Mouse (Mus musculus) thymus, adult 2 months (tissue): Measurements from ENCODE around the gene Negr1. TPM values are rescaled to one million over a fixed set of nuclear protein-coding genes. Genes with fewer than 3 reads are reported as not detected.

Experiments
- DNase-seq: peaks from one replicate; pipeline ENCODE4 v3.0.0; 2021
- H3K27ac ChIP-seq: fragments of 200-500 bp; 2 replicates; pipeline ENCODE4 v1.5.1; 2012; ENCODE audit warnings: low read length, control low read depth; ENCODE audit not compliant: control insufficient read depth, insufficient read depth
- H3K27me3 ChIP-seq: fragments of 200-500 bp; 2 replicates; pipeline ENCODE4 v1.6.1; 2012; ENCODE audit warnings: mild to moderate bottlenecking, low read length, moderate library complexity, mixed read lengths; ENCODE audit not compliant: control insufficient read depth, insufficient read depth
- H3K36me3 ChIP-seq: fragments of 200-500 bp; 2 replicates; pipeline ENCODE4 v1.6.1; 2012; ENCODE audit warnings: mild to moderate bottlenecking, low read length, moderate library complexity; ENCODE audit not compliant: control insufficient read depth, insufficient read depth
- H3K4me1 ChIP-seq: fragments of 200-500 bp; replicated peaks from 2 replicates; pipeline ENCODE4 v1.6.1; 2012; ENCODE audit warnings: low read length; ENCODE audit not compliant: control insufficient read depth, insufficient read depth
- H3K4me3 ChIP-seq: fragments of 200-500 bp; 2 replicates; pipeline ENCODE4 v1.5.1; 2012; ENCODE audit warnings: mild to moderate bottlenecking, low read length, control low read depth, moderate library complexity; ENCODE audit not compliant: control insufficient read depth, insufficient read depth
- CTCF ChIP-seq: fragments of 200-500 bp; IDR thresholded peaks from 2 replicates; pipeline ENCODE4 v1.5.1; 2012; ENCODE audit warnings: mild to moderate bottlenecking, control low read depth, low read length, moderate library complexity, borderline replicate concordance; ENCODE audit not compliant: control insufficient read depth, poor library complexity, insufficient read depth; ENCODE audit errors: extremely low read depth
- POLR2A ChIP-seq: fragments of 200-500 bp; IDR thresholded peaks from 2 replicates; pipeline ENCODE4 v1.6.1; 2012; ENCODE audit warnings: mild to moderate bottlenecking, low read length, control low read depth, moderate library complexity; ENCODE audit not compliant: control insufficient read depth, poor library complexity, insufficient read depth; ENCODE audit errors: extremely low read depth
- WGBS: fragments of 180-500 bp; shearing (Covaris S2); methylation state at CpG from one replicate; pipeline ENCODE4 v1.1.7; 2018; 5-methylcytosine and 5-hydroxymethylcytosine counted together
- polyA plus RNA-seq: library from polyadenylated mRNA; depleted of rRNA; stranded (reverse); fragments of >200 nt; gene quantifications from 2 replicates; pipeline ENCODE4 v1.2.3, GENCODE M21; 2012

The Negr1 gene
- polyA plus RNA-seq, 1 experiment, result 0.67 TPM

DNA sequence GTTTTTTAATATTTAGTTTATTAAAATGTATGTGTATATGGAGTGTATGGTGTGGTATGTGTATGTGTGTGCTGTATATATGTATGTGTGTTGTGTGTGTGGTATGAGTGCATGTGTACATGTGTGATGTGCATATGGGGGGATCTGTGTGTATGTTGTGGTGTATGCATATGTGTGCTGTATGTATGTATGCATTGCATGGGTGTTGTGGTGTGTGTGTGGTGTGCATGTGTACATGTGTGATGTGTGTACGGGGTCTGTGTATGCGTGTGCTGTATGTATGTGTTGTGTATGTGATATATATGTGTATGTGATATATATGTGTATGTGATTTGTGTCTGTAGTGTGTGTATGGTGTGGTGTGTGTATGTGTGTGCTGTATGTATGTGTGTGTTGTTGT, 640.1 kb downstream of the Negr1 start:
- WGBS, result 98% methylated on average over 2 of the region's 2 CpGs
- H3K36me3 ChIP-seq, result no peaks in the 10 kb centered on the region
- no peak for DNase-seq
- H3K4me1 ChIP-seq, result no peaks in the 10 kb centered on the region
- no peak overlapping the region for H3K4me3 ChIP-seq
- H3K27ac ChIP-seq, result no peak overlapping the region
- TF ChIP-seq CTCF, result no peak
- no peak for TF ChIP-seq POLR2A
- no peaks in the 10 kb centered on the region for H3K27me3 ChIP-seq

DNA sequence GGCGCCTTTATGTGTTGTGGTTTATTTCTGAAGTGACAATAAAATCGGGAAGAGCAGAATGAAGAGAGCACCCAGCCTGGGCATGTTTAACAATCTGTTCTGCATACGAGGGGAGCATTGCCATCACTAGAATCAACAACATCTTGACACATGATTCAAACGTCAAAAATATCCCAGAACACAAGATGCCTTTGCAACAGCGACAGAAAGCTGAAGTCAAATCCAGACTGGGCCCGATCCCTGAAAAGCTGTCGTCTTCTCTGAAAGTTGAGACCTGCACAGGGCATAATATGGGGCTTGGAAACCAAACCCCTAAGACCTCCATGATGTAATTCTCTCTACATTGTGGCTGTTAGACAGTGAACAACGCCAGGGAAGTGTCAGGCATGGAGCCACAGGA, 642.0 kb downstream of the Negr1 start:
- DNase-seq, result no peak
- H3K4me3 ChIP-seq, result no peak overlapping the region
- 90% methylated on average over 8 of the region's 8 CpGs for WGBS
- H3K36me3 ChIP-seq, result no peaks in the 10 kb centered on the region
- no peaks in the 10 kb centered on the region for H3K4me1 ChIP-seq
- H3K27me3 ChIP-seq, result no peaks in the 10 kb centered on the region
- no peak for TF ChIP-seq POLR2A
- TF ChIP-seq CTCF, result no peak
- no peak overlapping the region for H3K27ac ChIP-seq

DNA sequence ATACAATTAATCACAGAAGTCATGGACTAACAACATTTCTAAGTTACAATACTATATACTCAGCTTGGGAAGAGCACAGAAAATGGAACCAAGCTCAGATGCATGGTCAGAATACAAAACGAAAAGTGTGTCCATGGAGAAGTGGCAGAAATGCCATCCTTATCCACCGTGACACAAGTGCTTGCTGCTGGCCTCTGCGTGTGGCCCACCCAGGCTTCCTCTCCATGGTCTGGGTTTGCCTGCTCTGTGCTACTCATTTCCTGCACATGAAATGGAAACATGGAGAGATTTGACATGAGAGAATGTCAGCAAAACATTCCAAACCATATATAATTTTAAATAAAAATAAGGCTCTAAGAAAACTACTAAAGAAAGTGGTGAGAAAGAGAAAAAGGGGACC, 645.2 kb downstream of the Negr1 start:
- WGBS, result 72% methylated on average over 3 of the region's 3 CpGs
- no peak overlapping the region for H3K4me3 ChIP-seq

GRCm38 (mm10) chr3:157208966-157209365, 647.4 kb downstream of the Negr1 start:
- Histone ChIP-seq H3K4me3 (no peak overlapping the region), H3K27ac (no peak overlapping the region), H3K36me3 (no peaks in the 10 kb centered on the region), H3K4me1 (no peaks in the 10 kb centered on the region), H3K27me3 (no peaks in the 10 kb centered on the region)
- no peak for DNase-seq
- TF ChIP-seq CTCF, result no peak
- no peak for TF ChIP-seq POLR2A
- 26% methylated on average over 1 of the region's 1 CpGs for WGBS

More for the DNA sequence above, 645.2 kb downstream of the Negr1 start:
- Histone ChIP-seq H3K27ac (no peak overlapping the region), H3K27me3 (no peaks in the 10 kb centered on the region), H3K4me1 (no peaks in the 10 kb centered on the region), H3K36me3 (no peaks in the 10 kb centered on the region)
- no peak for TF ChIP-seq POLR2A
- no peak for DNase-seq

DNA sequence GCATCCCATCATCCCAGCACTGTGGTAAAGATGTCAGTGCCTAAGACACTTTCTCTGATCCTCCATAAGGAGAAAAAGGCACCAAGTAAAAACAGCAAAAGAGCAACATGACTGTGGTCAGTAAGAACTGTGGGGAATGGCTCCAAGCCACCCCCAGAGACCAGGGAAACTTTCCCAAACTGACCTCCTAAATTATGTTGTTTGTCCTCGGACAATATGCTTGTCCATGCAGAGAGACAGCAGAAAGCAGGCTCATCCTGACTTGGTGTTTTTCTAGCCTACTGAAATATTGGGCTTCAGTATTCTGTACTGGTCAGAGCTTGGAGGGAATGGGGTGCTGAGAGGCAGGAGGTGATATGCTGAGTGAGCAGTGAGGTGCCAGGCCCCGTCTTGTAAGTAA, 647.8 kb downstream of the Negr1 start:
- no peak for DNase-seq
- Histone ChIP-seq H3K4me1 (no peaks in the 10 kb centered on the region), H3K27me3 (no peaks in the 10 kb centered on the region), H3K36me3 (no peaks in the 10 kb centered on the region), H3K27ac (no peak overlapping the region), H3K4me3 (no peak overlapping the region)
- WGBS, result 87% methylated on average over 2 of the region's 2 CpGs
- TF ChIP-seq CTCF, result no peak
- TF ChIP-seq POLR2A, result no peak

GRCm38 (mm10) chr3:157215937-157216719, 654.5 kb downstream of the Negr1 start:
- WGBS, result 88% methylated on average over 5 of the region's 5 CpGs
- no peak overlapping the region for H3K4me3 ChIP-seq
- H3K36me3 ChIP-seq, result no peaks in the 10 kb centered on the region
- H3K27ac ChIP-seq, result no peak overlapping the region
- H3K27me3 ChIP-seq, result no peaks in the 10 kb centered on the region
- H3K4me1 ChIP-seq, result no peaks in the 10 kb centered on the region
- TF ChIP-seq CTCF (no peak), POLR2A (no peak)
- DNase-seq, result no peak

DNA sequence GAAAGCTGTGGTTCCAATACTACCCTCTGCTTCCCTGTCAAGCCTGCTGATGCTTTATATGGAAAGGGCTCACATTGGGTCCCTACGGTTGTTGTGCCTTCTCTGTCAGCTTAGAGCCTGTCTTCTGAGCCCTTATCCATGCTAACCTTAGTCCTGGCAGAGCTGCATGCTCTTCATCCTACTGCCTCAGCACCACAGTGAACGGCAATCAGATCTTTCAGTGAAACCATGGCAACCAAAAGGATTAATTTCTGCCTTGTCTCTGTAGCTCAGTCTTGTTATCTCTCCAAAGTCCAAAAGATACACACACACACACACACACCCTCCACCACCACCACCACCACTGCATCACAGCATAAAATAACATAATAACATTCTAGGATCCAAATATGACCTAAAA, 656.2 kb downstream of the Negr1 start:
- Histone ChIP-seq H3K27me3 (no peaks in the 10 kb centered on the region), H3K36me3 (no peaks in the 10 kb centered on the region), H3K4me1 (no peaks in the 10 kb centered on the region), H3K27ac (no peak overlapping the region), H3K4me3 (no peak overlapping the region)
- WGBS, result 84% methylated on average over 2 of the region's 2 CpGs
- no peak for DNase-seq
- TF ChIP-seq CTCF (no peak), POLR2A (no peak)
